Mouse (Mus musculus) left cerebral cortex, adult 11 months (tissue): ENCODE measurements at regions not wholly inside any gene's neighbourhood (a gene's known extent, or its start where the extent isn't known, plus 50 kb on each side); places are given as distances from the start of the nearest gene placed in this dataset.
A peak's percentile ranks its signal among the peaks of the same experiment; 100 is the strongest.

Experiments used
- DNase-seq: peaks from one replicate; pipeline ENCODE4 v3.0.0; 2022; ENCODE audit warnings: low spot score

- no peak for DNase-seq
These were observed 95.4 kb downstream of the Zfp36l1 start for GRCm38 (mm10) chr12:80017376-80017929.

GRCm38 (mm10) chr12:80015938-80016337 lies 96.9 kb downstream of the Zfp36l1 start:
- DNase-seq: no peak

DNA sequence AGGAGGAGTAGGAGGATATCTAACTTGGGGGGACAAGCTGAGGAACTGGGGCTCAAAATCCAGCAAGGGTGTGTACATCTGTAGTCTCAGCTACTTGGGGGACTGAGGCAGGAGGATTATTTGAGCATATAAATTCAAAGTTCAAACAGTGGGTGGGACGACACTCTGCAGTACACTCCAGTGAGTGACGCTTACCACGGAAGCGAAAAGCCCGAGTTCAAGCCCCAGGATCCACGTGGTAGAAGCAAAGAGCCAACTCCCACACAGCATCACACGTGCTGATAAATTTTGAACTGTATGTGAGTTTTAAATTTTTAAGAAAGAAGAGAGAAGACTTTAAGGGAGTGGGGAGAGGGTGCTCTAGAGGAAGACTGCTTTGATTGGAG lies 98.2 kb downstream of the Zfp36l1 start:
- no peak for DNase-seq

GRCm38 (mm10) chr12:80013904-80014597 lies 98.8 kb downstream of the Zfp36l1 start:
- DNase-seq: no peak

DNA sequence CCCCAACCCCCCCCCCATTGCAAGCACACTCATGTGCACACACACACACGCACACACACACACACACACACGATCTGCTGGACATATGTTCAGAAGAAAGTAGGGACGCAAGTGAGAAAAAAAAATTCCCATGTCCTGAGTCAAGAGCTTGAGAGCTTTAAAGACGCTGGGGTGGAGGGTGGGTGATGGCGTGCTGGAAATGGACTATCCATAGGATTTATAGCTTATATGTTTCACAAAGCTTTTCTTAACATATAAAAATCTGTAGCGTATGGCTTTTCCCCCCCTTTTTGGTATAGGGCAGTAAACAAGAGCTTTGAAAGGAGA lies 99.3 kb downstream of the Zfp36l1 start:
- DNase-seq: no peak

GRCm38 (mm10) chr12:80011916-80012315 lies 100.9 kb downstream of the Zfp36l1 start:
- no peak for DNase-seq

GRCm38 (mm10) chr12:80010947-80011346 lies 101.9 kb downstream of the Zfp36l1 start:
- DNase-seq: no peak

DNA sequence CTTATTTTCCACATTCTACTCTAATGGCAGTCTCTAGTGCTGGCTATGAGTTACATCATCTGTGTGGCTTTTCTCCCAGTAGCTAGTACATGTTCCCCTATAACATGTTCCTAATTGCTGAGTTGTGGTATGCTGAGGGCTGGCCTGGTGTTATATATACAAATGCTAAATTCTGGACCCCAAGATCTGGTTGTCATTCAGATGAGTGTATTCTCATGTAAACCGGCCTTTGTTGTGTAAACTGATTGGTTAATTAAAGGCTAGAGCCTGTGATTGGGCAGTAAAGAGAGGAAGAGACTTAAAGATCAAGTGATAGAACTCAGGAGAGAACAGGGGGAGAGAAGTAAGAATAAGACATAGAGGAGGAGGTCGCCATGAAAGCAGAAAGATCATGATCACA lies 102.6 kb downstream of the Zfp36l1 start:
- no peak for DNase-seq

- no peak for DNase-seq
These were observed 105.0 kb downstream of the Zfp36l1 start for GRCm38 (mm10) chr12:80007849-80008248.

DNA sequence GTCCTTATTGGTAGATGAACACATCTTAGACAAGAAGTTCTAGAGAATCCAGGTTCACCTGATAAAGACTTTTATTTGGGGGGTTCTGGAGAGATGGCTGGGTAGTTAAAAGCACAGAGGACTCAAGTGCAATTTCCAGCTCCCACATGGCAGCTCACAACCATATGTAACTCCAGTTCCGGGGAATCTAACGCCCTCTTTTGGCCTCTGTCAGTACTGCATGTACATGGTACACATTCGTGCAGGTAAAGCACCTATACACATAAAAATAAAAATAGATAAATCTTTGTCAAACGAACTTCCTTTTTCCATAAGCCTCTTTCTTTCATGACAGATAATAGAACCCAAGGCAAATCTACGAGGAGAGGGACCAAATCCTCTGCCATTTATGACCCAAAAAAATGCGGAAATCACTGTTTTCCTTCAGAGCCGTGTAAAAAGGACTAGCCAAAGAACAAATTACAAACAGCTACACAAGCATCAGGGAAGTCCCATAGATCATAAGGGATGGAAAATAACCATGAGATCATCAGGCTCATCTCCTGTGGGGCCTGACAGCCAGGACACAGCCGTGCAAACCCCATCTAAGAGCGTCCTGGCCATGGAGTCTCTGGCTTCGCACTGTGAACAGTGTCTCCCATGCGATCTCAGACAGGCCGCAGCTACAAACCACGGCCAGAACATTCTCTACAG lies 107.4 kb downstream of the Zfp36l1 start:
- no peak for DNase-seq

DNA sequence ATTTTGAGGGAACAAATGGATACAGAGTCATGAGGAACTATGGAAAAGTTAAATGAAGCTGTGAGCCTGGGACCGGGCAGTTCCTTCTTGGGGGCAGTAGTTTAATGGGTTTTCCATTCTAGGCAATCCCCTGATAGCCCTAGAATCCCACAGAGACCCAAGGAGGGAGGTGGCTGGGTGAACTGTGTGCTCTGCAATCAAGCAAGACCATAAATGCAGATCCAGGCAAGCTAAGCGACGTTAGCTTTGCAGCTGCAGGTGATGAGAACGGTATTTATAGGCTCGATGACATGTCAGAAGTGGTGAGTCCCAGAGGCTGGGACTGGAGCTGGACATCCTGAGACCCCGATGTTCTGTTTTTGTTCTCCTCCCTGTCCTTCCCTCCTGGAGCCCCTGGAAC lies 108.2 kb downstream of the Zfp36l1 start:
- DNase-seq: no peak

DNA sequence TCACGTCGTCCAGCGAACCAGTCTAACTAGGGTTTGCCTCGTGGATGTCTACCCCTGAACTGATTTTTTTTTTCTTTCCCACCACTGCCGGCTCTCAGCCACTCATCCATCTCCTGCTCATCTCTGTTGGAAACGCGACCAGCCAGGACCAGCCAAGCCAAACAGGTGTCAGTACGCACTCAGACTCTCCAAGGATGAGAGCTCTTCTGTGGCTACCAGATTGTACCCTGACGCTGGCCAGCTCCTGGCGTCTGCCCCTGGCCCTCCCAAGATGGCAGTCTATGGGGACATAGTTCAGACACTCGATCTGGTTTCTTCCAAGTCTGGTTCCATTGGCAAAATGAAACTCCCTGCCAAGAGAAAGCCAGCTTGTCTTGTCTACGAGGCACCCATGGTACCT lies 109.3 kb downstream of the Zfp36l1 start:
- no peak for DNase-seq

GRCm38 (mm10) chr12:80002474-80003125 lies 110.2 kb downstream of the Zfp36l1 start:
- DNase-seq: no peak

DNA sequence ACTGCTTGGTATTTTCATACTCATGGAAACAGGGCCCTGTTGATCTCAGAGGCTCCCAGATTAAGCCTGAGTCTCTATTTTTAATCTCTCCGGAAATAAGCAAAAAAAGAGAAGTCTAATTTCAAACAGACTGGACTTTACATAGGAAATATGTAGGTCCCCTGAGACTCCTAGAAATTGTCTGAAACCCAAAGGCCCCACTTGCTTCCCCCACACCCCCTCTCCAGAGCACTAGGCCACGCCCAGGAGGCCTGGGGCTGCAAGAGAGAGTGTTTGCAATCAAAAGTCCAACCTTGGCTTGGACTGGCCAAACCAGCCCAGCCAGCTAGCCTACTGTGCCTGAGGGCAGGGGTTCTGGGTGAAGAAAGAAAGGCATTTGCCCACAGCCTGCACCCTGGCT lies 111.0 kb downstream of the Zfp36l1 start:
- no peak for DNase-seq

GRCm38 (mm10) chr12:79999868-80000370 lies 112.9 kb downstream of the Zfp36l1 start:
- no peak for DNase-seq

DNA sequence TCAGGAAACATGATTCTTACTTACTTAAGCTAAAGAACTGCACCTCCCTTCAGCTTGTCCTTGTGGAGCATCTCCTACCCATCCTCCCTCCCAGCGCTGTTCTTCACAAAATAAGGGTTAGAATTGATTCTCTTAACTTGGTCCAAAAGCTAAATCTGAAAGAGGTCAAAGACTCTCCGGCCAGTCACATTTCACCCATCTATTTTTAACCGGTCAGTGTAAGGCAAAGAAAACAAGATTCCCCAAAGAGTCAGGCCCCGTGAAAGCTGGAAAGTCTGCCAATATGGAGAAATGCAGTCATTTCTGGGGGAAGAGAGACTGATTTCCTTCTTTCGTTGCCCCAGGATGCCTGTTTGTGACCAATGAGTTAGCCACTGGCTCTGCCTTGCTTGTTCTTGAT lies 114.0 kb downstream of the Zfp36l1 start:
- no peak for DNase-seq

GRCm38 (mm10) chr12:79998339-79998738 lies 114.5 kb downstream of the Zfp36l1 start:
- DNase-seq: no peak

DNA sequence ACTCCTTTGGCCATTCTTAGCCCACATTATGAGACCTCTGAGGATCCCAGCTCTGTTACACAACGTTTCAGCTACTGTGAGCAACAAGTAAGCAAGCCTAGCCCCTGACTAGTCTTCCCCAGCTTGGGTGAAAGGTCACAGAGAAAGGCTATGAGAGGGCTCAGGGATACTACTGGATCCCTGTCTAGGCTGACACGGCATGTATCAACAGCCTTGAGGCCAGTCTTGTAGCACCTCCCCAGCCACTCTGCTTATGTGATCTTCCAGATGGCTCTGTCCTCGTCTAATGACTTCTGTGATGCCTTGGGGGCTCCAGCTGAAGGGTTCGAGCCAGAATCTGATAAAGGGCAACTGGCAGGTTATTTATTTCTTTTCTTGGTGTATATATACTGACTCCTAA lies 115.6 kb downstream of the Zfp36l1 start:
- no peak for DNase-seq

GRCm38 (mm10) chr12:79995521-79996094 lies 117.2 kb downstream of the Zfp36l1 start:
- no peak for DNase-seq

GRCm38 (mm10) chr12:79993821-79994571 lies 118.8 kb downstream of the Zfp36l1 start:
- no peak for DNase-seq

GRCm38 (mm10) chr12:79991279-79991678 lies 121.5 kb downstream of the Zfp36l1 start:
- DNase-seq: no peak

GRCm38 (mm10) chr12:79990751-79991150 lies 122.1 kb downstream of the Zfp36l1 start:
- DNase-seq: peak; percentile 33
